Mouse (Mus musculus): ENCODE data around the gene Iba57.
A peak's percentile ranks its signal among the peaks of the same experiment; 100 is the strongest.
"Not testable (repeated sequence)": the region's sequence is repeated elsewhere in the genome, so short reads cannot be mapped to it uniquely, and the experiment has no call there.

Gene Iba57

GRCm38 (mm10) chr11:59163255-59164236, at the start of gene Iba57:
Gene Iba57 (minus strand): TSS chr11:59163739.
- DNase-seq (ENCODE audit: low read depth, low spot score): peak; percentile 100

GRCm38 (mm10) chr11:59212892-59213494, 49.5 kb upstream of the Iba57 start:
- DNase-seq (ENCODE audit: low read depth, low spot score): no peak

- DNase-seq (ENCODE audit: low read depth, low spot score): not testable (repeated sequence)
These were observed 48.8 kb upstream of the Iba57 start for GRCm38 (mm10) chr11:59212320-59212719.

GRCm38 (mm10) chr11:59211561-59211960, 48.0 kb upstream of the Iba57 start:
- not testable (repeated sequence) for DNase-seq (ENCODE audit: low read depth, low spot score)

GRCm38 (mm10) chr11:59210020-59210419, 46.5 kb upstream of the Iba57 start:
- DNase-seq (ENCODE audit: low read depth, low spot score): no peak

GRCm38 (mm10) chr11:59209580-59209979, 46.0 kb upstream of the Iba57 start:
- no peak for DNase-seq (ENCODE audit: low read depth, low spot score)

GRCm38 (mm10) chr11:59209003-59209441, 45.5 kb upstream of the Iba57 start:
- no peak for DNase-seq (ENCODE audit: low read depth, low spot score)

GRCm38 (mm10) chr11:59208153-59208831, 44.8 kb upstream of the Iba57 start, which contains the start of gene 2310033P09Rik:
Gene 2310033P09Rik (plus strand): TSS chr11:59208321.
- peak; percentile 97 for DNase-seq (ENCODE audit: low read depth, low spot score)

- peak; percentile 95 for DNase-seq (ENCODE audit: low read depth, low spot score)
These were observed 38.8 kb upstream of the Iba57 start, which contains the start of gene Mrpl55 for GRCm38 (mm10) chr11:59202081-59202995. Gene Mrpl55 (plus strand): TSS chr11:59202486.

GRCm38 (mm10) chr11:59201216-59202002, 37.9 kb upstream of the Iba57 start:
- no peak for DNase-seq (ENCODE audit: low read depth, low spot score)

- DNase-seq (ENCODE audit: low read depth, low spot score): no peak
These were observed 32.7 kb upstream of the Iba57 start for GRCm38 (mm10) chr11:59196230-59196629.

GRCm38 (mm10) chr11:59192059-59192386, 28.5 kb upstream of the Iba57 start, which contains the start of gene Guk1:
Gene Guk1 (minus strand): TSS chr11:59192212.
- DNase-seq (ENCODE audit: low read depth, low spot score): no peak

GRCm38 (mm10) chr11:59191231-59192058, 27.9 kb upstream of the Iba57 start:
- DNase-seq (ENCODE audit: low read depth, low spot score): peak; percentile 90

GRCm38 (mm10) chr11:59187706-59188105, 24.2 kb upstream of the Iba57 start:
- DNase-seq (ENCODE audit: low read depth, low spot score): no peak

GRCm38 (mm10) chr11:59185490-59185889, 22.0 kb upstream of the Iba57 start:
- no peak for DNase-seq (ENCODE audit: low read depth, low spot score)

GRCm38 (mm10) chr11:59183821-59184220, 20.3 kb upstream of the Iba57 start:
- DNase-seq (ENCODE audit: low read depth, low spot score): peak; percentile 82

GRCm38 (mm10) chr11:59182864-59183331, 19.4 kb upstream of the Iba57 start, which contains the start of gene Gjc2:
Gene Gjc2 (minus strand): TSS chr11:59183213.
- peak; percentile 57 for DNase-seq (ENCODE audit: low read depth, low spot score)

GRCm38 (mm10) chr11:59176921-59177320, 13.4 kb upstream of the Iba57 start:
- DNase-seq (ENCODE audit: low read depth, low spot score): no peak

GRCm38 (mm10) chr11:59176475-59176874, 12.9 kb upstream of the Iba57 start:
- DNase-seq (ENCODE audit: low read depth, low spot score): no peak

Data from skeletal muscle tissue, adult 2 months (tissue).